Mouse (Mus musculus): ENCODE measurements around the gene Ldlrad3. TPM values are rescaled to one million over a fixed set of nuclear protein-coding genes. Genes with fewer than 3 reads are reported as not detected.

Ldlrad3 gene
- total and polyA plus RNA-seq, 3 experiments, result 3.3 to 4.8 (median 3.8) TPM

DNA sequence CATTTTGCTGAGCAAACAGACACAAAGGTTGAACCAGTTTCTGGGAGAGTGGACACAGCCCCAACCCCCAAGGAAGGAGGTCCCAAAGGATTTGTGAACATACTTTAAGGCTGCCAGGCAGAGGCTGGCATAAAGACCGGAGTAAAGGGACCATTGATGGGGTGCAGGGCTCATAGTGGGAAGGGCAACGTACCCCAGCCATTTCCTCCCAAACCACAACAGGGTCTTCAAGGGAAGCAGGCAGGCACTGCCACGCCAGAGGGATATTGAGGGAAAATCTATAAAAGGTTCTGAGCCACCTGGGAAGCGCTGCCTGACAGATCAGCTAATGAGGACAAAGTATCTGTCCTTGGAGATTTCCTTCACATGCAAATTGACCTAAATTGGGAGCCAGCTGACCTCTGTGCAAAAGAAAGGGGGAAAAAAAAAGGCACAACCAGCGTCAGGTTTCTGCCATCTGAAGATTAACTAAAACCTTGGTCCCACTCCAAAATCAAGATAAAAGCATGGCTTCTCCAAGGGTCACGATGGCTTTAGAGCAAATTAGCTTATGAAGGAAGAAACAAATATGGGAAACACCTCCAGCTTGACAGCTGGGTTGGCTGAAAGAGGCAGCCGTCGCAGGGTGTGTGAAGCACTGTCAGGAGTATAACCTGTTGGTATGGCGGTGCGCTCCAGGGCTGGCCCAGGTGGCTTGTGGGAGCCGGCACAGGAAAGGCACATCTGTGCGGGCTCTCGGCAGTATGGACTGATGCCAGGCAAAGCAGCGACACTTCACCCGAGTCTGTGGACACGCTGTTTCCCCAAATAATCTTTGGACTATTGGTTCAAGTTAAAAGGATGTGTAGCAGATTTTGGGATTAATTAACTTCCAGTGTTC lies 137.6 kb downstream of the Ldlrad3 start:
- Histone ChIP-seq H3K36me3 (ENCODE audit: control insufficient read depth, insufficient read depth, low read length) (no peaks in the 10 kb centered on the region), H3K27me3 (ENCODE audit: control insufficient read depth, insufficient read depth, low read length) (no peaks in the 10 kb centered on the region), H3K79me2 (replicated peaks; ENCODE audit: control insufficient read depth, insufficient read depth, low read length) (no peaks in the 10 kb centered on the region), H3K4me1 (ENCODE audit: control insufficient read depth, insufficient read depth, low read length) (peaks cover 6% of the 10 kb centered on the region), H3K9ac (ENCODE audit: low read depth, low read length) (no peak overlapping the region), H3K27ac (no peak overlapping the region), H3K4me3 (no peak overlapping the region)
- no peak for DNase-seq
- 89% methylated on average over 16 of the region's 16 CpGs for WGBS
- intact Hi-C loops (cut with DNase I), result no loop called here
- TF ChIP-seq CTCF (IDR thresholded peaks at IDR 0.05) (no peak), POLR2A (IDR thresholded peaks at IDR 0.05; ENCODE audit: insufficient read depth, low read depth, low read length) (no peak), EP300 (IDR thresholded peaks at IDR 0.05; ENCODE audit: insufficient read depth, low read depth, low read length) (no peak)

DNA sequence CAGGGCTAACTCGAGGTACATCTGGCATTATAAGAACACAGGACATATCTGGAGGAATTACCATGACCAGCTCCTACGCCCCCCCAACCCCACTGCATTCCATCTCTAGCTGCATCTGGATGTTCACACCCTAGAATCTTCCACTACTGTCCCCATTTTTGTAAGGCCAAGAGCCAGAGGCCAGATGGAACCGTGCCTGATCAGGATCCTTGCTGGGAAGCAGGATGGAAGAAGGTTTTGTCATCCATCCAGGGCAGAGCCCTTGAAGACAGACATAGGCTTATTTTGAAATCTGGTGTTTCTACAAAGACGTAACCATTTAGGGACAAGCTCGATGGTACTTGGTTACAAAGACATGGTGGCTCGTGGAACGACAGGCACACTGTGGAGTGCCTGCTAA lies 139.7 kb downstream of the Ldlrad3 start:
- intact Hi-C loops (cut with DNase I), result no loop called here
- H3K79me2 ChIP-seq (replicated peaks; ENCODE audit: control insufficient read depth, insufficient read depth, low read length), result no peaks in the 10 kb centered on the region
- no peaks in the 10 kb centered on the region for H3K36me3 ChIP-seq (ENCODE audit: control insufficient read depth, insufficient read depth, low read length)
- WGBS, result 90% methylated on average over 7 of the region's 7 CpGs
- TF ChIP-seq EP300 (IDR thresholded peaks at IDR 0.05; ENCODE audit: insufficient read depth, low read depth, low read length), result no peak
- TF ChIP-seq POLR2A (IDR thresholded peaks at IDR 0.05; ENCODE audit: insufficient read depth, low read depth, low read length), result no peak
- no peak for TF ChIP-seq CTCF (IDR thresholded peaks at IDR 0.05)
- no peak overlapping the region for H3K9ac ChIP-seq (ENCODE audit: low read depth, low read length)
- no peak overlapping the region for H3K4me3 ChIP-seq
- DNase-seq, result no peak
- peaks cover 3% of the 10 kb centered on the region; the same call in 1 of the 2 replicates for H3K4me1 ChIP-seq (ENCODE audit: control insufficient read depth, insufficient read depth, low read length)
- no peak overlapping the region for H3K27ac ChIP-seq
- H3K27me3 ChIP-seq (ENCODE audit: control insufficient read depth, insufficient read depth, low read length), result no peaks in the 10 kb centered on the region

DNA sequence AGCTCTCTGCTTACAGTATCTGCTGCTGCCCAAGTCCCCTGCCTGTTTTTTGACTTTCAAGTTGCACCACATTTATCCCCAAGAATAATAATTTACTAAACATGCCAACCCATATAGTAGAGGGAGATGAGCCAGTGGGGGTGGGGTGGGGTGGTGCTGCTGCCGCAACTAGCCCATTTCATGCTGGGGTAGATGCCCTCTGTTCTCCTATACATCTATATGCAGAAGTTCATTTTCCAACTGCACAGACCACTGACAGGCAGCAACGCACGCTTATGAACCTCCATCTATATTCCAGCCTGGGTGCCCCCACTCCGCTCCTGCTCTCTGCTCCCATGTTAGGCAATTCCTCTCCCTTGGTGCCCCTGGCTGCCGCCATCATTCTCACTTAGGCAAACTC lies 145.7 kb downstream of the Ldlrad3 start:
- Histone ChIP-seq H3K4me1 (ENCODE audit: control insufficient read depth, insufficient read depth, low read length) (peaks cover 4% of the 10 kb centered on the region), H3K9ac (ENCODE audit: low read depth, low read length) (no peak overlapping the region), H3K36me3 (ENCODE audit: control insufficient read depth, insufficient read depth, low read length) (no peaks in the 10 kb centered on the region), H3K79me2 (replicated peaks; ENCODE audit: control insufficient read depth, insufficient read depth, low read length) (no peaks in the 10 kb centered on the region), H3K27ac (no peak overlapping the region), H3K4me3 (no peak overlapping the region), H3K27me3 (ENCODE audit: control insufficient read depth, insufficient read depth, low read length) (no peaks in the 10 kb centered on the region)
- intact Hi-C loops (cut with DNase I), result no loop called here
- TF ChIP-seq EP300 (IDR thresholded peaks at IDR 0.05; ENCODE audit: insufficient read depth, low read depth, low read length) (no peak), POLR2A (IDR thresholded peaks at IDR 0.05; ENCODE audit: insufficient read depth, low read depth, low read length) (no peak), CTCF (IDR thresholded peaks at IDR 0.05) (no peak)
- no peak for DNase-seq
- 97% methylated on average over 5 of the region's 5 CpGs for WGBS

DNA sequence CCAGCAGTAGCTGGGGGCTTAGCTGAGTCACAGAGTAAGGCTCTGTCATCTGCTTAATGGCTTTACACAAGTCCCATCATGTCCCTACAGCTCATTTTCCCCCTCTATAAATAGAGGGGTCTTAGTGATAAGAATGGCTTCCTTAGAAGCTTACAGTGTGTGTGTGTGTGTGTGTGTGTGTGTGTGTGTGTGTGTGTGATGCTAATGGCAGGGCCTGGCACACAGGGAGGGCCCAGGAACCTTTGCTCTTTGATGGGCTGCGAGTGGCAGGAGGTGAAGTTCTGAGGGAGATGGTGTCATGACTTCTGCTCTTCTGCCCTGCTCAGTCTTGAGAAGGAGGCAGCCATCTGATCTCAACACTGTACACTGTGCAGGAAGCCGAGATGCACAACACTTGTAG lies 146.2 kb downstream of the Ldlrad3 start:
- H3K27me3 ChIP-seq (ENCODE audit: control insufficient read depth, insufficient read depth, low read length), result no peaks in the 10 kb centered on the region
- H3K27ac ChIP-seq, result no peak overlapping the region
- no peaks in the 10 kb centered on the region for H3K79me2 ChIP-seq (replicated peaks; ENCODE audit: control insufficient read depth, insufficient read depth, low read length)
- no peak overlapping the region for H3K4me3 ChIP-seq
- 87% methylated on average over 2 of the region's 2 CpGs for WGBS
- H3K4me1 ChIP-seq (ENCODE audit: control insufficient read depth, insufficient read depth, low read length), result peaks cover 4% of the 10 kb centered on the region
- intact Hi-C loops (cut with DNase I), result no loop called here
- H3K9ac ChIP-seq (ENCODE audit: low read depth, low read length), result no peak overlapping the region
- no peaks in the 10 kb centered on the region for H3K36me3 ChIP-seq (ENCODE audit: control insufficient read depth, insufficient read depth, low read length)
- DNase-seq, result no peak
- TF ChIP-seq POLR2A (IDR thresholded peaks at IDR 0.05; ENCODE audit: insufficient read depth, low read depth, low read length), result no peak

DNA sequence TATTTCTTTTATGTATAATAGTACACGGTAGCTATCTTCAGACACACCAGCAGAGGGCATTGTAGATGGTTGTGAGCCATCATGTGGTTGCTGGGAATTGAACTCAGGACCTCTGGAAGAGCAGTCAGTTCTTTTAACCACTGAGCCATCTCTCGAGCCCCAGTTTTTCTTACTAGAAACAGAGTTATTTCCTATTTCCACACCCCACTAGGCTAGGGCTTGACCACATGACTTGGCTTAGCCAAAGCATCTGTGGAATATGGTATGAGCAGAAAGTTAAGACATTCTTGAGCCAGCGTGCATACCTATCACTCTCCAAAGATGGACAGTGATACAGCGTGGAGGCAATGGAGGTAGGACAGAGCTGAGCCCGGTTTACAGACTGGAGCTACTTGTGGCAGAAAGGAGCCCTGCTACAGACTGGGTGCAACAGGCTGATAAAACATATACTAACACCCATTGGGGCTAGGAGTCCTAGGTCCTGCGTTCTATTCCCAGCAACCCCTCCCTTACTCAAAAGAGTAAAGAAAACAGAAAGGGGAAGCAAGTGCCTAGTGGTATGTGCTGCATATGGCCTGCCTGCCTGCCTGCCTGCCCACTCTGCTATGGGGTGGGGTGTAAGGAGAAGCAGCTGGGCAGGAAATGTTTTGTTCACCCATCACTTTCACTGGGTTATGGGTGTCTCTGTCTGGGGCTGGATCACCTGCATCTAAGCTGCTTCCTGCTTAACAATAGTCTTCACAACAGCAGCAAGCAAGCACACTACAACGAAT lies 147.1 kb downstream of the Ldlrad3 start:
- Histone ChIP-seq H3K9ac (ENCODE audit: low read depth, low read length) (no peak overlapping the region), H3K36me3 (ENCODE audit: control insufficient read depth, insufficient read depth, low read length) (no peaks in the 10 kb centered on the region), H3K4me3 (no peak overlapping the region), H3K27me3 (ENCODE audit: control insufficient read depth, insufficient read depth, low read length) (no peaks in the 10 kb centered on the region), H3K4me1 (ENCODE audit: control insufficient read depth, insufficient read depth, low read length) (peaks cover 4% of the 10 kb centered on the region), H3K27ac (peak overlapping the region; percentile 47; the same call in 1 of the 2 replicates), H3K79me2 (replicated peaks; ENCODE audit: control insufficient read depth, insufficient read depth, low read length) (no peaks in the 10 kb centered on the region)
- DNase-seq, result peak in 1 of 2 experiments; percentile 39
- 67% methylated on average over 7 of the region's 7 CpGs for WGBS
- intact Hi-C loops (cut with DNase I), result no loop called here
- TF ChIP-seq EP300 (IDR thresholded peaks at IDR 0.05; ENCODE audit: insufficient read depth, low read depth, low read length), result no peak
- peak; percentile 39 for TF ChIP-seq CTCF (IDR thresholded peaks at IDR 0.05)
- no peak for TF ChIP-seq POLR2A (IDR thresholded peaks at IDR 0.05; ENCODE audit: insufficient read depth, low read depth, low read length)
